Mouse (Mus musculus) ES-CJ7 (cell line): ENCODE measurements at regions not wholly inside any gene's neighbourhood (a gene's known extent, or its start where the extent isn't known, plus 50 kb on each side); places are given as distances from the start of the nearest gene placed in this dataset.

Experiments
- DNase-seq: peaks from one replicate; pipeline ENCODE4 v3.0.0; 2011; ENCODE audit warnings: low read depth, low spot score

GRCm38 (mm10) chr14:86443921-86444835 is 696.9 kb downstream of the Diaph3 start:
- DNase-seq, result peak; percentile 78

DNA sequence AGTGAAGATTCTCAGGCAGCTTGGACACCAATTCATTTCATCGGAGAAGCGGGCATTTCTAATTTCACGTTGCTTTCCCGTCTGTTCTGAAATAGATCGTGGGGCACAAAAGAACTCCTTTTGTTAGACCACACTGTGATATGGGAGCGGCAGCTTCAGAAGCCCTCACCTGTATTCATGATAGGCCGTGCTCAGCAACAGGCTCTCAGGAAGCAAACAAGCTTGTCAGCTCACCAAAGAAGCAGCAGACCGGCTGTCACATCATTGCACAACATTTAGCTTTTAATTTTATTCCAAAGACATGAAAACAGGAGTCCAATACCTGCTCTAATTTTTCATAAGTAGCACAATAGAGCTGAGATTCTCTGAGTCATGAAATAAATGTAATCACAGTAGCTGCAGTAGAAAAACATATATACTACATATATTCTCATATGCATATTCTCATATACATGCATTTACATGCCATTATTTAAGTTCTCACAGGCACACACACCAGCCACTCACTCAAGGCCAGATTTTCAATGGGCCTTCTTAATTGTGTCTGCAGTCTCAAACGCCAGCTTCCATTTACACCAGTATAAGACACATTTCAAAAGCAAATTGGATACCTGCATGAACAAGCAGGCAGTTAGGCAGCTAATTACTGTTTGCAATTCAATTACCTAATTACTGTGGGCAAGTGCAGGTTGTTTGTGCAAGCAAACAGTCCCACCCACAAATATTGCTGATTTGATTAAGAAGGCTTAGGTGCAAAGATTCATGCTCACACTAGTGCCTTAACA is 698.9 kb downstream of the Diaph3 start:
- DNase-seq, result no peak

DNA sequence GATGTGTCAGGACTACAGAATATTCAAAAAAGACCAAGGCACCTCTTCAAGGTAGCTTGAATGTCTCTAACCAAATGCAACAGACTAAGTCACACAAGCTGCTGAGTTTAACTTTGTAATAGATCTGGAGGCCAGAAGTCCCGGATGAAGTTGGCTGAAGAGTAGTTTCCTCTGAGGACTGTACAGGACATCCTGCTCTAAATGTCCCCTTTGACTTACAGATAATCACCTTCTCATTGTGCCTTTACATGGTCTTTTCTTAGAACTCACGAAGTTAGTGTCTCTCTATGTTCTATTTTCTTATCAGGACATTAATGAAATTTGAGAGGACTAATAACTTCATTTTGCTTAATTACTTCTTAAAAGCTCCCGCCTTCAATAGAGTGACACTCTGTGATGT is 703.7 kb downstream of the Diaph3 start:
- no peak for DNase-seq

DNA sequence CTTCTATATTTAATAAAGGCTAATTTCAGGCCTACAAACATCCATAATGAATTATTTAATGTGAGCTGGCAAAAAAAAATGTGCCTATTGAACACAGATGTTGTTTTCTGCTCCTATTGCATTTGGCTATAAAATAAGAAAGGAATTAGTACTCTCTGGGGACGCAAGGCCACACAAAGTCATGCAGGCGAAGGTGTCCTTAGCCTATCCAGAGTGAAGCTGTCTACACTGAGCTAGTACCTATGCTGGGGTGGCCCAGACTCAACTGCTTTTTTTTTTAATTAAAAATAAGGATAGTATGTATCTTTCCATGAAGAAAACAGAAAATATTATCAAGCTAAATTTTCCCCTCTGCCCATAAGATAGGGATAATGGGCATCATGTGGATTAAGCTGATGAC is 705.7 kb downstream of the Diaph3 start:
- DNase-seq, result no peak

DNA sequence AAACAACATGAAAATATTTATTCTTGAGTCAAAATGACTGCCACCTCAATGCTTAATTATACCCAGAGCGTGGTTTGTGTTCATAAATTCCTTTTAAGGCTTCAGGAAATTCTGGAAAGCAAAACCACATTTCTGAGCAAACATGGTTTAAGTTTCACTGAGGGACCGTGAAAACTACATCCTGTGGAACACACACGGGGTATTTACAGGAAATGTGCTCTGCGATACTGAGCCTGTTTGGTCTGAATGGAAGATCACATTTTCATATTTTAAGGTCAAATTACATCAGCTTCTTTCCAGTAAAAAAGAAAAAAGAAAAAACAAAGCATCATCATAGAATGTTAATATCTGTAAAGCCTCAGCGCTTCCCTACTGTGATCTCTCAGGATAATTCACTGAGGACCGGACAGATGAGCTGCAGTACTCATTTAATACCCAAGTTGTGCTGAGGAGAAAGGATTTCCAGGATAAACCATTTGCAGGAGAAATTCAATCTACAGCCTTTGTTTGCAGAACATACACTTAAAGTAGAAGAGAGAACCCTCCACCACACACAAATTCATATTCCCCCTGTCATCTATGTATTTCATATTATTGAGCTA is 709.7 kb downstream of the Diaph3 start:
- no peak for DNase-seq

GRCm38 (mm10) chr14:86421881-86422280 is 719.2 kb downstream of the Diaph3 start:
- no peak for DNase-seq

DNA sequence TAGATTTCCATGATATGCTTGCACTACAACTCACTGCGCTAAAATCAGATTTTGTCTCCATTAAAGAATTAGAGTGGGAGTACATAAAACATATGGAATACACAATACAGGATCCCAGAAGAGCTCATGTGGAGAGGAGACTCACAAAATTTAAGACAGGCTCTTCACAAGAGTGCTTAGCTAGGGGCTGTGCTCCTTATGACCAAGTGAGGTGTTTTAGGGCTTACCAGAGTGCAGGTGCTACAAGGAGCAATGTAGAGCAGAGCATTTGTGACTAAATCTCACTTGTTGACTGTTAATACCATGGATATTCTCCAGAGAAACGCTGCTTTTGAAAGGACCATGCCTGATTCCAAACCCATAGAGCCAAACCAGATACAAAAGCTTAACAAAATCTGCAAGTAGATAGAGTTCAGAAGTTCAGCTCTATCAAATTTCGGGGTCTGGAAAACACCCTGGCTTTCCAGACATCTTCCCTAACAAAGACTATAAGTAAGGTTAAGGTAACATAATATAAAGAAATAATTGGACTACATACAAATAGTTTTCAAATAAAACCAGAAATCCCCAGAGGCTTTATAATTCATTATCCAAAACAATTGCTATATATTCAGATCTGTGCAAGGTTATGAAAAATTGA is 721.0 kb downstream of the Diaph3 start:
- DNase-seq, result no peak

DNA sequence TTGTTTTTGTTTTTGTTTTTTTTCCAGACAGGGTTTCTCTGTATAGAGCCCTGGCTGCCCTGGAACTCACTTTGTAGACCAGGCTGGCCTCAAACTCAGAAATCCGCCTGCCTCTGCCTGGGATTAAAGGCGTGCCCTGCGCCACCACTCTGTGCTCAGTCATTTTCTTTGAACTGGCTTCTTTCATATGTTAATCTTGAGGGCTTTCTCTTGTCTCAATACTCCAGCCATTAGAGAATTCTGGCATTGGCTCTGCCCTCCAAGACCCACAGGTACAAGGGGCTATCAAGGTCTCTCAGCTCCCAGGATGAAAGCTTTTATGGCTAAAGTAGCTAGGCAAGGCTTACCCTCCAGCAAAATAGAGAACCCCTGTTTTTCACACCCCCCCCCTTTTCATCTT is 744.2 kb downstream of the Diaph3 start:
- DNase-seq, result peak; percentile 92

DNA sequence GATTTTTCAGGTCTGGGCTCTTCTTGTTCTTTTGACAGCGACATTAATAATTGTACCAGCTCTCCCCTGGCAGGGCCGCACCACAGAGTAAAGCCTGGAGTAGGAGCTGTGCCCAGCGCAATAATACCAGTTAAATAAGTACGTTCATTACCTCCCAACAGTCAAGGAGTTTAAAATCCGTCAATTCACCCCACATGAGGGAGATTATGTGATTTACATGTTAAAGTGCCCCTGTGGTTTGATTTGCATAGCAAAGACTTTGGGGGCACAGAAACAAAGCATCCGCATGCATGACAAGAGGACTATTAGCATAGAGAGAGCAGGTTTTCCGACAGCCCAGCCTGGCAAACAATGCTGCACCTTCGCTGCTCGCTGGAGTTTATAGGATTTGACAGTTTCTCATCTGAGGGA is 745.1 kb downstream of the Diaph3 start:
- DNase-seq, result peak; percentile 99

- peak; percentile 47 for DNase-seq
These were observed 745.5 kb downstream of the Diaph3 start for GRCm38 (mm10) chr14:86395531-86395930.

DNA sequence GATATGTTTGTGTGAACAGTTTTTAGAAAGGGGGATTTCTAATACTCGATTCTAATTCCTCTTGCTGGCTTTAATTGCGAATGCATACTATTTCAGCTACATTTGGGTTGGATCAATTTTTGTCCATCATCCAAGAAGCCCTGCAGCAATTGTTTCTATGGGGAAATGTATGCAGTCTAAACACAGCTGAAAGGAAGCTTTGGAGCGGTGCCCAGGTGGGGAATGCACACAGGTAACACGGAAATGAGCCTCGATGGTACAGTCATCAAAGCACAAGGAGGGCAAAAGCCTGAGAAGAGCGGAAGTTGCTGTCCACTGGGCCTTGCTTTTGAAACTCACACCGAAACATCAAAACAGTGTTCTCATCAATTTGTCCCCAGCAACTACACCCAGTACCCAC is 746.0 kb downstream of the Diaph3 start:
- peak; percentile 27 for DNase-seq

DNA sequence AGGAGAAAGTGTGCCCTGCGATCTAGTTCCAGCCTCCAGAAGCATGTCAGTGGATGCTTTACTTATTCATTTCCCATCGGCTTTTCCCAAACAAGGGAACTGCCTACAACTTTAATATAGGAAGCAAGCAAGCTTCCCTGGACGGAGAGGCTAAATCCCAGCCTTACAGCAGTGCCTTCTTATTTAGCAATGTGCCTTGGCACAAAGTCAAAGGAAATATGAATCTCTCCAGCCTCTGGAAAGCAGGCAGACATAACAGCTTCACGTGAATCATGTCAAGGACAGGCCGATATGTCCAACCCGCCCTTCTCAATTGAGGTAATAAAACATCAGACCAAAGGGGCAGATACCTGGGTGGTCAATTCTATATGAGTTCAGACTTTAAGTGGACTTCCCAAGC is 755.9 kb downstream of the Diaph3 start:
- DNase-seq, result no peak

DNA sequence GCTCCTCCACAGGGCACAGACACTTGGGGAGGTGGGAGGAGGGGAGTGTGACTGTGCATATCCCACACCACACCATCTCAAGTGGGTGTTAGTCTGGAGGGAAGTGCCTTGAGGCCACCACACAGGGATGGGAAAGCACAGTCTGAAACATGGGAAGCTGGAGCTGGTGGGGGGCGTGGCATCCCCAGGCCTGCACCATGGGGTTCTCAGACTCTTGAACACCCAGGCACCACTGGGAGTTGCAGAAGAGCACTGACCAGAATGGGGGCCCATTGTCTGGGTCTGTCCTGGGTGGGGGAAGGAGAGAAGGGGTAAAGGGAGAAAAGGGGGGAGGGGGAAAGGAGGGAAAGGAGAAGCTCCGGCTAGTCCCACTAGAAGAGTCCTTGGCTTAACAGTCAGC is 776.0 kb downstream of the Diaph3 start:
- no peak for DNase-seq

DNA sequence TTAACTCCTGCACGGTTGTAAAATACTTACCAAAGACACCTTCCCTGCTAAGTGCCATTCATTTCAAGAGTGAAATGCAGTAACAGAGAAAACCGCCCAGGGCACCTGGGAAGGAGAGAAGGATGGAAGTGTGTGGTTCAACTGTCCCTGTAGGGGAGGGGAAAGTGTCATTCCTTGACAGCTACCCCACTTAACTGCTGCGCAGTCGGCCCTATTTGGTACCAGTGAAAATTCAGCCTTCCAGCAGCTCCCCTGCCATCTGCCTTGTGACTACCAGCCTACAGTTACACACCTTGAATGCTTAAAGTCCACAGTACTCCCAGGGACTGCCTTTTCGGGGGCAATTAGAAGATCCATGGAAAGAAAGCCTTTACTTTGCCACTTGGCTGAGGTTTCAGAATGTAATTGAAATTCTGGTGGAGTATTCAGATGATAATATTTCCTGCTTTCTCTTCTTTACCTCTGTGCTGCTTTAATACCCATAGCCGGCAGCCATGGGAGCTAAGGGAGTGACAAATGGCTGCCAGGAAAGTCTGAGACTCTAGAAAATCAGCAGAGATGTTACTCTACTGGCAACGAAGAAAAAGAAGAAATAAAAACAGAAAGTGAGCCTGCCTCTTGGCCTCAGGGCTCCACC is 780.5 kb downstream of the Diaph3 start:
- no peak for DNase-seq

- peak; percentile 36 for DNase-seq
These were observed 782.5 kb downstream of the Diaph3 start for GRCm38 (mm10) chr14:86358584-86358983.

- DNase-seq, result no peak
These were observed 790.5 kb downstream of the Diaph3 start for GRCm38 (mm10) chr14:86350526-86350925.

DNA sequence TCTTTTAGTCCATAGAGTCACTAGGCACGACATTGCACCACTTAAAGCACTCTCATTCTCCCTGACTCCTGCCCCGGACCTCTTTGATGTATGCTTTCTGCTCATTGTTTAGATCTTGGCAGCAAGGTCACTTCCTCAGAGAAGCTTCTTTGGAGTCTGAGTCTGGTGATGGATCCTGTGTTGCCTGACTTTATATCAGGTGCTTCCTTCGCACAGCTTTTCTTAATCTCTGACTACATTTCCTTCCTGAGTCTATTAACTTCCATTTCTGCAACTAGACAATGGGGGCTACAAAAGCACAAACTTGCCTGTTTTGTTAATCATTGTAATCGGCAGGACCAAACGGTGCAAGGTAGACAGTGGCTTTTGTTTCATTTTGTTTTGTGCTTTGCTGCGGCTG is 802.0 kb downstream of the Diaph3 start:
- no peak for DNase-seq

GRCm38 (mm10) chr14:86337052-86337451 is 804.0 kb downstream of the Diaph3 start:
- no peak for DNase-seq

- DNase-seq, result no peak
These were observed 805.8 kb downstream of the Diaph3 start for GRCm38 (mm10) chr14:86335284-86335683.

DNA sequence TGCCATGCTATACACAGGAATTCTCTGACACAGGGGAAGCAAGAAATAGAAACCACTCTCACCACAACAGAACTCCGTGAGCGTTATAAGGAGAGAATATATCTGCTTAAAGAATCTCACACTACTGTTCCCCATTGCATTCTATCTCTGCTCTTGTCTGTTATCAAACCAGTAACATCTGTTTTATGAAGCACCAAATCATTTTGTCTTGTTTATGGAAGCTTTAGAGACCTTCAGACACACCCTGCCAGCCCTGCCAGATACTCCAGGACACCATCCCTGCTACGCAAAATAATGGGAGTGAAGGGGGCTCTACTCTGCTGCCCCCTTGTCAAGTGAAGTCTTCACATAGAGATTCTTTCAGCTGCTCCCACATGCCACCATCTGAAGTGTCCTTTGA is 811.9 kb downstream of the Diaph3 start:
- no peak for DNase-seq

DNA sequence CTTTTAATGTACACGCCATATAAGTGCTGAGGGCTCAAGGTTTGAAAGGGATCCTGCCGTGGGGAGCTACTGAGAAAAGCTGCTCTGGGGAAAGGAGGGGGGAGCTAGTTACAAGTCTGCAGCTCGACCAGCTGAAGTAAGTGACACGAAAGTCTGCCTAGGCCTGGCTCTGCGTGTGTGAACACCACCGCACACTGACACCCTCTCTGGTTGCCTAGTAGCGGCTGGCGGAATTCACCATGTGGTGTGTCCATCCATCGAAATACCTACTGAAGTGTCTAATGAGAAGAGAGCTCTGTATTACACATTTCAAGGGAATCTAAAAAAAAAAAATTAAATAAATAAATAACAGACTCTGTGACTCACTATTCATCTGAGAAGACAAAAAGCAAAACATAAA is 813.4 kb downstream of the Diaph3 start:
- no peak for DNase-seq
